Mouse (Mus musculus) hindbrain, postnatal 0 days (tissue): ENCODE results near the gene Bpifc. TPM values are rescaled to one million over a fixed set of nuclear protein-coding genes. Genes with fewer than 3 reads are reported as not detected.

Experiments
- ATAC-seq: fragments of 200-750 bp; cut with Nextera tagmentation; 2 replicates; pipeline ENCODE4 v1.8.0; 2017; ENCODE audit warnings: mild to moderate bottlenecking, moderate TSS enrichment, moderate library complexity
- DNase-seq: peaks from one replicate; pipeline ENCODE4 v3.0.0-alpha.2; 2015; ENCODE audit warnings: low spot score
- H3K27ac ChIP-seq: fragments of 300-500 bp; sonication (generic); 2 replicates; pipeline ENCODE4 v1.5.1; 2014; ENCODE audit warnings: mild to moderate bottlenecking
- H3K27me3 ChIP-seq: fragments of 300-500 bp; sonication (generic); 2 replicates; pipeline ENCODE4 v1.6.1; 2014; ENCODE audit warnings: low read length, mixed read lengths; ENCODE audit not compliant: insufficient read depth
- H3K36me3 ChIP-seq: fragments of 300-500 bp; sonication (generic); 2 replicates; pipeline ENCODE4 v1.6.1; 2014; ENCODE audit warnings: low read length, mixed read lengths; ENCODE audit not compliant: insufficient read depth
- H3K4me1 ChIP-seq: fragments of 300-500 bp; sonication (generic); 2 replicates; pipeline ENCODE4 v1.6.1; 2014; ENCODE audit warnings: antibody characterized with exemption, low read length, mixed read lengths; ENCODE audit not compliant: insufficient read depth
- H3K4me2 ChIP-seq: fragments of 300-500 bp; sonication (generic); 2 replicates; pipeline ENCODE4 v1.6.1; 2014; ENCODE audit warnings: low read depth, mild to moderate bottlenecking, low read length, moderate library complexity, mixed read lengths
- H3K4me3 ChIP-seq: fragments of 300-500 bp; sonication (generic); 2 replicates; pipeline ENCODE4 v1.5.1; 2014; ENCODE audit warnings: low read length
- H3K9ac ChIP-seq: fragments of 300-500 bp; sonication (generic); replicated peaks from 2 replicates; pipeline ENCODE4 v1.6.1; 2014; ENCODE audit warnings: mild to moderate bottlenecking, low read length, moderate library complexity, mixed read lengths
- H3K9me3 ChIP-seq: fragments of 300-500 bp; sonication (generic); 2 replicates; pipeline ENCODE4 v1.6.1; 2016; ENCODE audit warnings: low read length, mixed read lengths
- CTCF ChIP-seq: IDR thresholded peaks from 2 replicates; pipeline ENCODE4 v1.5.1; 2016; ENCODE audit warnings: antibody characterized with exemption, control low read depth, low read depth
- WGBS: fragments of 180-500 bp; shearing (Covaris S2); extraction: QIAGEN DNeasy Blood & Tissue Kit; methylation state at CpG from one replicate; pipeline ENCODE4 v1.1.7; 2014; 5-methylcytosine and 5-hydroxymethylcytosine counted together
- polyA plus RNA-seq: library from polyadenylated mRNA; unstranded; fragments of >200 nt; fragmentation: Nextera tagmentation; extraction: Ambion mirVana; gene quantifications from 2 replicates; pipeline ENCODE4 v1.2.1, GENCODE M21; 2015
- total RNA-seq: library from RNA; depleted of rRNA; stranded (reverse); fragments of >200 nt; gene quantifications from 2 replicates; pipeline ENCODE4 v1.2.3, GENCODE M21; 2014

Gene Bpifc
- total and polyA plus RNA-seq, 2 experiments from 2014 or later = 0.11 TPM; not detected in 1

- ATAC-seq = peak; percentile 70
- no peak overlapping the region for H3K27ac ChIP-seq
- 14% methylated on average over 7 of the region's 7 CpGs for WGBS
- no peaks in the 10 kb centered on the region for H3K4me1 ChIP-seq
- no peak overlapping the region for H3K4me3 ChIP-seq
- no peak overlapping the region for H3K9ac ChIP-seq
- DNase-seq = peak; percentile 88
- no peaks in the 10 kb centered on the region for H3K27me3 ChIP-seq
- H3K36me3 ChIP-seq = no peaks in the 10 kb centered on the region
- TF ChIP-seq CTCF = peak; percentile 92
- no peak overlapping the region for H3K4me2 ChIP-seq
- H3K9me3 ChIP-seq = no peaks in the 10 kb centered on the region
Measured at GRCm38 (mm10) chr10:85968157-85968634, 43.5 kb downstream of the Bpifc start.

GRCm38 (mm10) chr10:85967411-85968156, 44.1 kb downstream of the Bpifc start:
- Histone ChIP-seq H3K4me3 (no peak overlapping the region), H3K4me1 (no peaks in the 10 kb centered on the region), H3K36me3 (no peaks in the 10 kb centered on the region), H3K27me3 (no peaks in the 10 kb centered on the region), H3K9ac (no peak overlapping the region), H3K9me3 (no peaks in the 10 kb centered on the region), H3K4me2 (no peak overlapping the region), H3K27ac (no peak overlapping the region)
- TF ChIP-seq CTCF = no peak
- DNase-seq (no peak), ATAC-seq (no peak; the same call in none of the 2 replicates)
- WGBS = 65% methylated on average over 17 of the region's 17 CpGs

- Histone ChIP-seq H3K4me2 (no peak overlapping the region), H3K4me3 (no peak overlapping the region), H3K9ac (no peak overlapping the region), H3K9me3 (no peaks in the 10 kb centered on the region), H3K36me3 (no peaks in the 10 kb centered on the region), H3K27ac (no peak overlapping the region), H3K27me3 (no peaks in the 10 kb centered on the region), H3K4me1 (no peaks in the 10 kb centered on the region)
- no peak for TF ChIP-seq CTCF
- ATAC-seq = no peak
- WGBS = 53% methylated on average over 2 of the region's 2 CpGs
- no peak for DNase-seq
Measured at GRCm38 (mm10) chr10:85966476-85966875, 45.2 kb downstream of the Bpifc start.

- TF ChIP-seq CTCF = no peak
- no peak for ATAC-seq
- Histone ChIP-seq H3K9ac (no peak overlapping the region), H3K36me3 (no peaks in the 10 kb centered on the region), H3K4me1 (no peaks in the 10 kb centered on the region), H3K9me3 (no peaks in the 10 kb centered on the region), H3K4me2 (no peak overlapping the region), H3K27me3 (no peaks in the 10 kb centered on the region), H3K4me3 (no peak overlapping the region), H3K27ac (no peak overlapping the region)
- DNase-seq = no peak
- 91% methylated on average over 7 of the region's 7 CpGs for WGBS
Measured at GRCm38 (mm10) chr10:85964316-85964715, 47.4 kb downstream of the Bpifc start.

- no peak for ATAC-seq
- DNase-seq = no peak
- H3K4me1 ChIP-seq = no peaks in the 10 kb centered on the region
- TF ChIP-seq CTCF = no peak
- H3K27ac ChIP-seq = no peak overlapping the region
- no peak overlapping the region for H3K9ac ChIP-seq
- no peaks in the 10 kb centered on the region for H3K36me3 ChIP-seq
- H3K4me3 ChIP-seq = no peak overlapping the region
- H3K4me2 ChIP-seq = no peak overlapping the region
- WGBS = 73% methylated on average over 9 of the region's 9 CpGs
- no peaks in the 10 kb centered on the region for H3K9me3 ChIP-seq
- H3K27me3 ChIP-seq = no peaks in the 10 kb centered on the region
Measured at GRCm38 (mm10) chr10:85962897-85963296, 48.8 kb downstream of the Bpifc start.

GRCm38 (mm10) chr10:85957464-85957950, 54.2 kb downstream of the Bpifc start, which contains the start of gene Rtcb:
Gene Rtcb (minus strand): TSS chr10:85957823.
- Histone ChIP-seq H3K36me3 (peaks cover 10% of the 10 kb centered on the region; the same call in 1 of the 2 replicates), H3K9ac (peak within 1 kb of the TSS; percentile 88), H3K4me1 (peaks cover 3% of the 10 kb centered on the region; the same call in 1 of the 2 replicates), H3K4me2 (peak within 1 kb of the TSS; percentile 61), H3K27me3 (no peaks in the 10 kb centered on the region), H3K9me3 (no peaks in the 10 kb centered on the region), H3K27ac (peak within 1 kb of the TSS; percentile 86), H3K4me3 (peak within 1 kb of the TSS; percentile 95)
- TF ChIP-seq CTCF = no peak
- DNase-seq = peak; percentile 98
- under 1% methylated on average over 38 of the region's 38 CpGs for whole genome bisulfite sequencing
- peak; percentile 92 for ATAC-seq

- ATAC-seq (peak; percentile 41; the same call in 1 of the 2 replicates), DNase-seq (no peak)
- no peaks in the 10 kb centered on the region for H3K27me3 ChIP-seq
- H3K9ac ChIP-seq = peak overlapping the region; percentile 88
- peak overlapping the region; percentile 61 for H3K4me2 ChIP-seq
- H3K4me1 ChIP-seq = peaks cover 3% of the 10 kb centered on the region; the same call in 1 of the 2 replicates
- H3K9me3 ChIP-seq = no peaks in the 10 kb centered on the region
- WGBS = 6% methylated on average over 20 of the region's 20 CpGs
- peak overlapping the region; percentile 95 for H3K4me3 ChIP-seq
- H3K27ac ChIP-seq = peak overlapping the region; percentile 86
- peaks cover 10% of the 10 kb centered on the region; the same call in 1 of the 2 replicates for H3K36me3 ChIP-seq
- no peak for TF ChIP-seq CTCF
Measured at GRCm38 (mm10) chr10:85956871-85957419, 54.8 kb downstream of the Bpifc start.
